Mouse (Mus musculus) embryonic facial prominence, embryonic 13.5 days (tissue): ENCODE data around the gene Baiap2l2. TPM values are rescaled to one million over a fixed set of nuclear protein-coding genes. Genes with fewer than 3 reads are reported as not detected.

Experiments
- ATAC-seq: fragments of 200-750 bp; cut with Nextera tagmentation; 2 replicates; pipeline ENCODE4 v1.8.0; 2017; ENCODE audit warnings: low read depth; ENCODE audit not compliant: insufficient number of reproducible peaks, insufficient read depth, low FRiP score, low TSS enrichment
- H3K27ac ChIP-seq: fragments of 300-500 bp; sonication (generic); 2 replicates; pipeline ENCODE4 v1.5.1; 2015; ENCODE audit warnings: moderate library complexity, mild to moderate bottlenecking, inconsistent platforms
- H3K27me3 ChIP-seq: fragments of 300-500 bp; sonication (generic); 2 replicates; pipeline ENCODE4 v1.6.1; 2015; ENCODE audit warnings: mild to moderate bottlenecking, inconsistent platforms
- H3K36me3 ChIP-seq: fragments of 300-500 bp; sonication (generic); 2 replicates; pipeline ENCODE4 v1.6.1; 2015; ENCODE audit warnings: mild to moderate bottlenecking, inconsistent platforms
- H3K4me1 ChIP-seq: fragments of 300-500 bp; sonication (generic); 2 replicates; pipeline ENCODE4 v1.6.1; 2015; ENCODE audit warnings: inconsistent platforms
- H3K4me2 ChIP-seq: fragments of 300-500 bp; sonication (generic); 2 replicates; pipeline ENCODE4 v1.6.1; 2015; ENCODE audit warnings: moderate library complexity, mild to moderate bottlenecking, inconsistent platforms
- H3K4me3 ChIP-seq: fragments of 300-500 bp; sonication (generic); 2 replicates; pipeline ENCODE4 v1.5.1; 2015; ENCODE audit warnings: mild to moderate bottlenecking, inconsistent platforms
- H3K9ac ChIP-seq: fragments of 300-500 bp; sonication (generic); 2 replicates; pipeline ENCODE4 v1.6.1; 2015; ENCODE audit warnings: mild to moderate bottlenecking, inconsistent platforms
- H3K9me3 ChIP-seq: fragments of 300-500 bp; sonication (generic); 2 replicates; pipeline ENCODE4 v1.6.1; 2016; ENCODE audit warnings: inconsistent platforms
- WGBS: fragments of 180-500 bp; shearing (Covaris S2); methylation state at CpG from one replicate; pipeline ENCODE4 v1.1.7; 2015; ENCODE audit warnings: mixed read lengths; 5-methylcytosine and 5-hydroxymethylcytosine counted together
- polyA plus RNA-seq: library from polyadenylated mRNA; unstranded; fragments of >200 nt; fragmentation: Nextera tagmentation; extraction: Ambion mirVana; gene quantifications from 2 replicates; pipeline ENCODE4 v1.2.1, GENCODE M21; 2015

Baiap2l2 gene
- polyA plus RNA-seq, 1 experiment from 2014 or later = 23.4 TPM

- Histone ChIP-seq H3K4me1 (no peaks in the 10 kb centered on the region), H3K9ac (no peak overlapping the region), H3K4me2 (no peak overlapping the region), H3K27ac (no peak overlapping the region), H3K4me3 (no peak overlapping the region), H3K9me3 (no peaks in the 10 kb centered on the region), H3K36me3 (peaks cover 6% of the 10 kb centered on the region; the same call in 1 of the 2 replicates), H3K27me3 (no peaks in the 10 kb centered on the region)
- 83% methylated on average over 9 of the region's 9 CpGs for WGBS
- ATAC-seq = no peak
Observed at GRCm38 (mm10) chr15:79292779-79293178, 7.4 kb upstream of the Baiap2l2 start.

- Histone ChIP-seq H3K4me3 (no peak overlapping the region), H3K9me3 (no peaks in the 10 kb centered on the region), H3K4me2 (no peak overlapping the region), H3K27ac (no peak overlapping the region), H3K27me3 (no peaks in the 10 kb centered on the region), H3K9ac (no peak overlapping the region), H3K36me3 (peaks cover 22% of the 10 kb centered on the region), H3K4me1 (no peaks in the 10 kb centered on the region)
- WGBS = 94% methylated on average over 3 of the region's 3 CpGs
- ATAC-seq = no peak
Observed at GRCm38 (mm10) chr15:79290340-79290739, 5.0 kb upstream of the Baiap2l2 start.

GRCm38 (mm10) chr15:79289441-79289840 is 4.1 kb upstream of the Baiap2l2 start:
- Histone ChIP-seq H3K27ac (no peak overlapping the region), H3K9ac (no peak overlapping the region), H3K4me2 (no peak overlapping the region), H3K36me3 (peaks cover 22% of the 10 kb centered on the region), H3K4me3 (no peak overlapping the region), H3K4me1 (no peaks in the 10 kb centered on the region), H3K27me3 (no peaks in the 10 kb centered on the region), H3K9me3 (no peaks in the 10 kb centered on the region)
- 87% methylated on average over 12 of the region's 12 CpGs for WGBS
- ATAC-seq = no peak

GRCm38 (mm10) chr15:79288387-79288786 is 3.0 kb upstream of the Baiap2l2 start:
- ATAC-seq = no peak
- 75% methylated on average over 3 of the region's 3 CpGs for WGBS
- H3K9ac ChIP-seq = no peak overlapping the region
- no peaks in the 10 kb centered on the region for H3K27me3 ChIP-seq
- no peak overlapping the region for H3K4me2 ChIP-seq
- H3K27ac ChIP-seq = no peak overlapping the region
- peaks cover 22% of the 10 kb centered on the region for H3K36me3 ChIP-seq
- H3K4me1 ChIP-seq = no peaks in the 10 kb centered on the region
- H3K9me3 ChIP-seq = no peaks in the 10 kb centered on the region
- H3K4me3 ChIP-seq = no peak overlapping the region

- Histone ChIP-seq H3K36me3 (peaks cover 22% of the 10 kb centered on the region), H3K4me2 (no peak overlapping the region), H3K27me3 (no peaks in the 10 kb centered on the region), H3K4me1 (0 out of 2 replicates have a peak, but pooled peaks cover 2% of the 10 kb centered on the region), H3K4me3 (no peak overlapping the region), H3K27ac (no peak overlapping the region), H3K9me3 (no peaks in the 10 kb centered on the region), H3K9ac (no peak overlapping the region)
- WGBS = 89% methylated on average over 7 of the region's 7 CpGs
- ATAC-seq = no peak
Observed at GRCm38 (mm10) chr15:79287091-79287490, 1.8 kb upstream of the Baiap2l2 start.

GRCm38 (mm10) chr15:79286141-79286540 is 804 bp upstream of the Baiap2l2 start:
- peaks cover 9% of the 10 kb centered on the region for H3K4me1 ChIP-seq
- no peak overlapping the region for H3K4me2 ChIP-seq
- 83% methylated on average over 7 of the region's 7 CpGs for WGBS
- no peaks in the 10 kb centered on the region for H3K27me3 ChIP-seq
- no peak overlapping the region for H3K9ac ChIP-seq
- no peak overlapping the region for H3K4me3 ChIP-seq
- no peak for ATAC-seq
- H3K27ac ChIP-seq = no peak overlapping the region
- H3K36me3 ChIP-seq = peaks cover 22% of the 10 kb centered on the region
- no peaks in the 10 kb centered on the region for H3K9me3 ChIP-seq

- Histone ChIP-seq H3K27me3 (no peaks in the 10 kb centered on the region), H3K4me3 (no peak overlapping the region), H3K4me2 (no peak overlapping the region), H3K9ac (0 out of 2 replicates have a peak overlapping the region, but pooled peaks have one; percentile 0), H3K4me1 (peaks cover 12% of the 10 kb centered on the region), H3K27ac (no peak overlapping the region), H3K36me3 (peaks cover 16% of the 10 kb centered on the region; the same call in 1 of the 2 replicates), H3K9me3 (no peaks in the 10 kb centered on the region)
- ATAC-seq = no peak
- 74% methylated on average over 4 of the region's 4 CpGs for WGBS
Observed at GRCm38 (mm10) chr15:79283371-79283770, 2.0 kb downstream of the Baiap2l2 start.

GRCm38 (mm10) chr15:79282434-79282833 is 2.9 kb downstream of the Baiap2l2 start:
- Histone ChIP-seq H3K36me3 (peaks cover 14% of the 10 kb centered on the region; the same call in 1 of the 2 replicates), H3K4me2 (no peak overlapping the region), H3K4me3 (no peak overlapping the region), H3K27me3 (no peaks in the 10 kb centered on the region), H3K9me3 (no peaks in the 10 kb centered on the region), H3K4me1 (peaks cover 16% of the 10 kb centered on the region), H3K9ac (no peak overlapping the region), H3K27ac (no peak overlapping the region)
- WGBS = 79% methylated on average over 5 of the region's 5 CpGs
- no peak for ATAC-seq

- H3K27ac ChIP-seq = no peak overlapping the region
Observed at GRCm38 (mm10) chr15:79281389-79281788, 3.9 kb downstream of the Baiap2l2 start.

GRCm38 (mm10) chr15:79280850-79281249 is 4.5 kb downstream of the Baiap2l2 start:
- 62% methylated on average over 5 of the region's 5 CpGs for WGBS
- Histone ChIP-seq H3K9ac (no peak overlapping the region), H3K36me3 (no peaks in the 10 kb centered on the region), H3K27ac (no peak overlapping the region), H3K27me3 (no peaks in the 10 kb centered on the region), H3K4me1 (peaks cover 16% of the 10 kb centered on the region), H3K4me2 (no peak overlapping the region), H3K9me3 (no peaks in the 10 kb centered on the region), H3K4me3 (no peak overlapping the region)
- no peak for ATAC-seq

More at GRCm38 (mm10) chr15:79281389-79281788, 3.9 kb downstream of the Baiap2l2 start:
- Histone ChIP-seq H3K9me3 (no peaks in the 10 kb centered on the region), H3K4me1 (peaks cover 16% of the 10 kb centered on the region), H3K36me3 (peaks cover 4% of the 10 kb centered on the region; the same call in 1 of the 2 replicates), H3K9ac (no peak overlapping the region), H3K4me2 (no peak overlapping the region), H3K4me3 (no peak overlapping the region), H3K27me3 (no peaks in the 10 kb centered on the region)
- 83% methylated on average over 1 of the region's 1 CpGs for WGBS
- no peak for ATAC-seq

GRCm38 (mm10) chr15:79280209-79280608 is 5.1 kb downstream of the Baiap2l2 start:
- Histone ChIP-seq H3K9me3 (no peaks in the 10 kb centered on the region), H3K36me3 (no peaks in the 10 kb centered on the region), H3K4me1 (peaks cover 16% of the 10 kb centered on the region), H3K9ac (no peak overlapping the region), H3K27ac (no peak overlapping the region), H3K4me3 (no peak overlapping the region), H3K4me2 (no peak overlapping the region), H3K27me3 (no peaks in the 10 kb centered on the region)
- no peak for ATAC-seq
- 28% methylated on average over 6 of the region's 6 CpGs for WGBS

- H3K4me2 ChIP-seq = no peak overlapping the region
- peaks cover 14% of the 10 kb centered on the region for H3K4me1 ChIP-seq
- no peak overlapping the region for H3K27ac ChIP-seq
- H3K4me3 ChIP-seq = no peak overlapping the region
- ATAC-seq = no peak
- no peak overlapping the region for H3K9ac ChIP-seq
- H3K36me3 ChIP-seq = no peaks in the 10 kb centered on the region
- no peaks in the 10 kb centered on the region for H3K27me3 ChIP-seq
- H3K9me3 ChIP-seq = no peaks in the 10 kb centered on the region
- 36% methylated on average over 10 of the region's 10 CpGs for WGBS
Observed at GRCm38 (mm10) chr15:79277728-79278127, 7.6 kb downstream of the Baiap2l2 start.
